Mouse (Mus musculus) heart, adult 2 months (tissue): Measurements from ENCODE around the gene Slc16a7.

ENCODE experiments used
- CTCF ChIP-seq: fragments of 200-600 bp; IDR thresholded peaks from 2 replicates; pipeline ENCODE4 v1.8.1; 2022; ENCODE audit warnings: antibody characterized with exemption, mild to moderate bottlenecking, moderate library complexity
- EP300 ChIP-seq: fragments of 200-500 bp; IDR thresholded peaks from 2 replicates; pipeline ENCODE4 v1.6.1; 2011; ENCODE audit warnings: low read depth, low read length, control low read depth; ENCODE audit not compliant: insufficient read depth
- POLR2A ChIP-seq: fragments of 200-500 bp; IDR thresholded peaks from 2 replicates; pipeline ENCODE4 v1.6.1; 2011; ENCODE audit warnings: mild to moderate bottlenecking, low read depth, low read length, control low read depth; ENCODE audit not compliant: insufficient read depth

DNA sequence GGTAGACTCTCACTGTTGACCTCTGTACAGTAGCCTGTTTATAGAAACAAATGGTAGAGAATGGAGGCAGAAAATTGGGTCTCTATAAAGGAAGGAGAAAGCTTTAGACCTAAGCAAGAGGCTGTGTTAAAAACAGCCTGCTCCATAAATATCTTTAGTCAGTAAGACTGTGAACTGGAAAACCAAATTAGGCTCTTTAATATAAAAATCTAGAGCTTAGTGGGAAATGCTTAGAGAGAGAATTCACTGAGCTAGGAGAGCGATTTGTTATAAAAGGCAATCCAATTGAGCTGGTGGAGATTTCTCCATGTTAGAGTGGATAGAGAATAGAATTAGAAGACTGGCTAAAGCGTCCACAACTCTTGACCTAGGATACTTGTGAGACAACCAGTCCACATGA is 211.5 kb downstream of the Slc16a7 start:
- TF ChIP-seq EP300: no peak
- no peak for TF ChIP-seq CTCF
- no peak for TF ChIP-seq POLR2A
